Mouse (Mus musculus) liver (tissue): ENCODE results near the gene Lrrc15.

ENCODE experiments used
- DNase-seq: peaks from one replicate; pipeline ENCODE4 v3.0.0-alpha.2; 2020; ENCODE audit warnings: mixed read lengths

Lrrc15 gene

GRCm38 (mm10) chr16:30235577-30235976 is 47.5 kb downstream of the Lrrc15 start:
- DNase-seq = no peak

- DNase-seq = no peak
These were observed 48.2 kb downstream of the Lrrc15 start for GRCm38 (mm10) chr16:30234636-30235546.

GRCm38 (mm10) chr16:30234077-30234476 is 49.0 kb downstream of the Lrrc15 start:
- DNase-seq = no peak

DNA sequence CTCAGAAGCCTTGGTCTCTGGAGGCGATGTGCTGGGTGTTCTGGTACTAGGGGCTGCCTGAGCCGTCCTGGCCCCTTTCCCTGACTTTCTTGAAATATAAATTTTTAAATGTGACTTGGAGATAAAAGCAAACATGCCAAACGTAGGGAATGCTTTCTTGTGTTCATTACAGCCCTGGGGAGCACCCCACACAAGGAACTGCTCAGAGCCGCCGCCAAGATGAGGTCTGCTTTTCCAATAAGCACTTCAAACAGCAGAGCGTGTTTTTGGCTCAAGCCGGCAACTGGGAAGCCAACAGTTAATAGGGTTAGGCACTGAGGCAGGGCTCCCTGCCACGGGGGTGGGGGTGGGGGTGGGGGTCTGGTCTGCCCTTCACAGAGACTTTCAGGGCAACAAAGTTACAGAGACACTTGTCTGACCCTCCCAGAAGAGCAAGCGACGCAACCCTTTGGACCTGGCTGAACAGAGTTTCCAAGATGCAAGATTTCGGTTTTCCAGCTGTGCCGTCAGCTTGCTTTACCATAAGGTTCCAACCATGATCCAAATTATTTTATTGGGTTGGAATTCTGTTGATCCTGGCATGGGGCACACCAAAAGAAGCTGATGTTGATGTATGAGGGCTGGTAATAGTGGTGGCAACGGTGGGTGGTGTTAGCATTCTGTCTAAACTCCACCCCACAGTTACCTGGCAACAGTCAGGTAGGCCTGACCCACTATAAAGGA is 51.0 kb downstream of the Lrrc15 start:
- no peak for DNase-seq

DNA sequence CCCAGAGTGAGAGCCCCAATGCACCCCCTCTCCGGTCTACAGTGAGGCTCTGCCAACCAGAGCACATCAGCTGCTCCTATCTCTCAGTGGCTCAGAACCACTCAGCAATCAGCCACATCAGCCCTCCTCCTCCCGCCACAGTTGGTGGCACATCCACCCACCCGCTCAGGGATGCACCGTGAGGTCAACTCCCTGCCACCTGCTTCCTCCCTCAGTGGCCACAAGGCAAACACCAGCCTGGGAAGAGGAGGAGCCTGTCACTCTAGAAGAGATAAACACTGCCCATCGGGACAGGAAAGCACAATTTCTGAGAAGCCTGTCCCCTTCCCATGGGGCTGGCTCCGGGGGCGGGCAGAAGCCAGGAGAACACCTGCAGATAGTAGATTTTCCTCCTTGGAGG is 55.7 kb downstream of the Lrrc15 start:
- peak; percentile 42 for DNase-seq

DNA sequence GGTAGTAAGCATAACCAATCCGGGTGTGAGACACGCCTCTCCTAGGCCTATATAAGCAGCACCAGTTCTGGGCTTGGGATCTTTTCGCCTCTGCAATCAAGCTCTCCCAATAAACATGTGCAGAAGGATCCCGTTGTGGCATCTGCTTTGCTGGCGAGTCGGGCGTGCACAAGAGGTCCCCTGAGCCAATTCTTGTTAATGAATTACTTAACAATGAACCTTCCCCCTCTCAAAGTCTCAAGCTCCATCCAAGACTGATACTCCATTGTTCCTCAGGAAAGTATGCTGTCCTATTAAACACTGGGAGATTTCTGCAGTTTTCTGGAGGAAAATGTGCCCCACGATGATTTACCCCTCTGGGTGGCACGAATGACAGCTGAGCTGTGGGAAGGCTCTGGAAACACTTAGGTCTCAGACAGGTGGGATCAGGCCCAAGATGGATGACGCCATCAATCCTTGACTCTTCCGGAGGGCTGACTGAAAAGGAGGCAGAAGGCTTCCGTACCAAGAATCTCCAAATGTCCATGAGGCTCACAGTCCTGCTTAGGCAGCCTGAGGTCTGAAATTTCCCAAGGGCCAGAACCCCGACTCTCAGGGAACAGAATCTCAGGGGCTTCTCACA is 61.8 kb downstream of the Lrrc15 start:
- no peak for DNase-seq
